Mouse (Mus musculus): ENCODE measurements at regions not wholly inside any gene's neighbourhood (a gene's known extent, or its start where the extent isn't known, plus 50 kb on each side); places are given as distances from the start of the nearest gene placed in this dataset.
"Not testable (repeated sequence)": the region's sequence is repeated elsewhere in the genome, so short reads cannot be mapped to it uniquely, and the experiment has no call there.

DNA sequence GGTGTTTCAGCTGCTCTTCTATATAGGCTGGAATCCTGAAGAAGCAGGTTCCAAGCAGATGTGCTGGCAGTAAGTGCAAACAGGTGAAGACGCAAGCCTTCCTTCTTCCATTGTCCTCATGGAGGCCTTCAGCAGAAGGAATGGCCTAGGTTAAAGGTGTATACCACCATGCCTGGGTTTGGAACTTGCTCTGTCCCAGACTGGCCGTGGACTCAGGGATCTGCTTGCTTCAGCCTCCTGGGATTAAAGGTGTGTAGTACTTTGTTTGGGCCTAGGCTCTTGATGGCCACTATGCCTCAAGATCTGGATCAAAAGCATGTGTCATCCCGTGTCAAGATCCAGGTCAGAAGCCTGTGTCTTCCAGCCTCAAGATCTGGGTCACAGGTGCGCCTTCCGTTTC, 257.0 kb upstream of the Nr5a2 start:
- H3K27me3 ChIP-seq (ENCODE audit: poor library complexity, severe bottlenecking), result peaks cover 5% of the 10 kb centered on the region
- H3K9me3 ChIP-seq, result no peaks in the 10 kb centered on the region
- no peak for DNase-seq (ENCODE audit: extremely low spot score, low spot score)
- H3K4me3 ChIP-seq, result no peak overlapping the region
- H3K27ac ChIP-seq, result no peak overlapping the region
- no peaks in the 10 kb centered on the region for H3K36me3 ChIP-seq (replicated peaks)
- H3K4me1 ChIP-seq, result peaks cover 20% of the 10 kb centered on the region
- 93% methylated on average over 5 of the region's 5 CpGs for WGBS

DNA sequence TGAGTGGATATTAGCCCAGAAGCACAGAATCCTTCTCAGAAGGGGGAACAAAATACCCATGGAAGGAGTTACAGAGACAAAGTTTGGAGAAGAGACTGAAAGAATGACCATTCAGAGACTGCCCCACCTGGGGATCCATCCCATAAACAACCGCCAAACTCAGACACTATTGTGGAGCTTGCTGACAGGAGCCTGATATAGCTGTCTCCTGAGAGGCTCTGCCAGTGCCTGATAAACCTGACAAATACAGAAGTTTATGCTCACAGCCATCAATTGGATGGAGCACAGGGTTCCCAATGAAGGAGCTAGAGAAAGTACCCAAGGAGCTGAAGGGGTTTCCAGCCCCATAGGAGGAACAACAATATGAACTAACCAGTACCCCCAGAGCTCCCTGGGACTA, 254.1 kb upstream of the Nr5a2 start:
- not testable (repeated sequence) for H3K4me1 ChIP-seq; H3K9me3 ChIP-seq; H3K36me3 ChIP-seq (replicated peaks); H3K27ac ChIP-seq; DNase-seq (ENCODE audit: extremely low spot score, low spot score); H3K27me3 ChIP-seq (ENCODE audit: poor library complexity, severe bottlenecking); H3K4me3 ChIP-seq
- 80% methylated on average over 1 of the region's 1 CpGs for WGBS

DNA sequence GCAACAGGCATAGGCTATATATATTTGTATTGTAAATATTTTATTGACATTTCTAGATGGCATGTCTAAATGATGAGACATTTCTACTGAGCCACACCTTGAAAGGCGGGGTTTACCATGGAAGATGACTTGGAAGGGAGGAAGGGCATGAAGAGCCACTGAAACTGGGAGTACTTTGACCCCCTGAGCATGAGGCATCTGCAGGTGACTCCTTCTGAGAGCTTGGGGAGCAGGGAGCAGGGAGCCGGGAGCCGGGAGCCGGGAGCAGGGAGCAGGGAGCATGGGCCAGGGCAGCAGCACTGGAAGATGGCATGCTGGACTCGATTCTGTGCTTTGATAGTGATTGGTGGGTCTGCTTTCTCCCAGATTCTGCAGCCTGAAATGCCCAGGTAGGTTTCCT, 253.5 kb upstream of the Nr5a2 start:
- H3K27ac ChIP-seq, result no peak overlapping the region
- no peak overlapping the region for H3K4me3 ChIP-seq
- H3K9me3 ChIP-seq, result no peaks in the 10 kb centered on the region
- DNase-seq (ENCODE audit: extremely low spot score, low spot score), result no peak
- H3K4me1 ChIP-seq, result no peaks in the 10 kb centered on the region
- no peaks in the 10 kb centered on the region for H3K36me3 ChIP-seq (replicated peaks)
- H3K27me3 ChIP-seq (ENCODE audit: poor library complexity, severe bottlenecking), result no peaks in the 10 kb centered on the region
- 89% methylated on average over 5 of the region's 5 CpGs for WGBS

DNA sequence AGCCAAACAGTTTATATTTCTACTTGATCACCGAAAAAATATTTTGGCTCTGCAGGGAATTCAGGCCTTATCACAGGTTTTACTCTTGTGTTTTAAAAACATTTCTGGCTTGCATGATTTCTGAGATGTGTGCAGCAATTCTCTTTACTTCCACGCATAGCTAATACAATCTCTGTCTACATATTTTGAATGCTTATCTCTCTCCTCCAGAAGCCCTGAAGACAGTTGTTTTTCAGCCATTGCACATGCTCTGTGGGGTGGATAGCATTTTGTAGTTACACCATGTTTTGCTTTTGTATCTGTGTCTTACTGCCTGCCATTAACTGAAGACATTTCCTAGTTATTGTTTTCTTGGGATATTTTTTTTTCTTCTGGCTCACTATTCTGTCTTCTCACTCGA, 252.6 kb upstream of the Nr5a2 start:
- no peaks in the 10 kb centered on the region for H3K27me3 ChIP-seq (ENCODE audit: poor library complexity, severe bottlenecking)
- no peaks in the 10 kb centered on the region for H3K9me3 ChIP-seq
- 85% methylated on average over 3 of the region's 3 CpGs for WGBS
- no peaks in the 10 kb centered on the region for H3K36me3 ChIP-seq (replicated peaks)
- no peak overlapping the region for H3K4me3 ChIP-seq
- no peak overlapping the region for H3K27ac ChIP-seq
- no peak for DNase-seq (ENCODE audit: extremely low spot score, low spot score)
- no peaks in the 10 kb centered on the region for H3K4me1 ChIP-seq

DNA sequence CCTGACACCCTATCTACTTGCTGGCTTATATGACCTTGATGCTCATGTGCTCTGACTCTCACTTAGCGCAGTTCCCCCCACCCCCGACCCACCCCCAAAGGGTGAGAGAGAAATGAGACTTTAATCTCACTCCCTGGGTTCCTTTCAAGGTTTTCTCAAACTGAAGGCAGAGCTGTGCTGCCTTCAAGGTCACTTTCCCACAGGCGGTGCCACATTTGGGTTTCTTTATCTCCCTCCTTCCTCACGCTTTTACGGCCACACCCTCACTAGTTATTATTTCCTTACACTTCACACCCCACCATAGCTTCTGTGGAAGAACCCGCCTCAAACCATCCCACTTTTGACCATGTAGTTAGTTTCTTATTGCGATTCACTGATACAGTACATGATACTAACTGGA, 244.1 kb upstream of the Nr5a2 start:
- WGBS, result 96% methylated on average over 7 of the region's 7 CpGs
- Histone ChIP-seq H3K27me3 (ENCODE audit: poor library complexity, severe bottlenecking) (no peaks in the 10 kb centered on the region), H3K9me3 (no peaks in the 10 kb centered on the region), H3K4me1 (0 out of 2 replicates have a peak, but pooled peaks cover 14% of the 10 kb centered on the region), H3K4me3 (no peak overlapping the region), H3K27ac (no peak overlapping the region), H3K36me3 (replicated peaks) (no peaks in the 10 kb centered on the region)
- no peak for DNase-seq (ENCODE audit: extremely low spot score, low spot score)

DNA sequence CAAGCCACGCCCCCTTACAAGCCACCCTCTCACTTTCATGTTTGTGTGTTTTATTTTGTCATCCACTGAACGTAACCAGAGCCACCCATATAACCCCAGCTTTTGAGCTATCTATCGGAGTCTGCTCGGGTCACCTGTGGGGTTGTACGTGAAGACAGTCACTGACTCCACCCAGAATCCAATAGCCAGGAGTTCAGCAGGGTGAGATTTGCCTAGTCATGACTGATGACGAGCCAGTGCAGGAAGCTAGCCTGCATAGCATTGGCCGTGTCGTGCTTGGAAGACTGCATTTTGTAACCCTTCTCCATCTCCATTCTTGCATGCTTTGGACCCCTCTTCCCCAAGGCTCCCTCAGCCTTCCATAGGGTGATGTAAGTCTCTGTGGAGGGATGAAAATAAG, 243.3 kb upstream of the Nr5a2 start:
- Histone ChIP-seq H3K27ac (no peak overlapping the region), H3K4me3 (no peak overlapping the region), H3K36me3 (replicated peaks) (no peaks in the 10 kb centered on the region), H3K27me3 (ENCODE audit: poor library complexity, severe bottlenecking) (no peaks in the 10 kb centered on the region), H3K4me1 (0 out of 2 replicates have a peak, but pooled peaks cover 14% of the 10 kb centered on the region), H3K9me3 (no peaks in the 10 kb centered on the region)
- WGBS, result 90% methylated on average over 8 of the region's 8 CpGs
- no peak for DNase-seq (ENCODE audit: extremely low spot score, low spot score)

DNA sequence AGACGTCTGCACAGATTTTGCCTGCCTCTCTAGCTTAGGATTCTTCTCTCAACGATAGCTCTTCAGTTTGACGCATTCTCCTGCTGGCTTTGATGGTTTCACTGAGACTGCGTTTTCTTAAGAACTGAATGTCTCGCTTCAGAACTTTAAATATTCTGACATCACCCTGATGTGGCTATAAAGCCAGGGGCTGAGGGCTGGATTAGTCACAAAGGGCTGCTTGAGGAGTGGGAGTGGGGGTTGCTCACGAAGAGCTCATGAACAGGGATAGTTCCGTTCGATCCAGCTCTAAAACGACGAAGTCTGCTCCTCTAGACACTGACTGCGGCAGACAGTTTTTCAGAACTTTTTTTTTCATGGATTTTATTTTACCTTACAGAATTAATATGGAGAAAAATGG, 240.7 kb upstream of the Nr5a2 start:
- no peaks in the 10 kb centered on the region for H3K9me3 ChIP-seq
- H3K27me3 ChIP-seq (ENCODE audit: poor library complexity, severe bottlenecking), result no peaks in the 10 kb centered on the region
- DNase-seq (ENCODE audit: extremely low spot score, low spot score), result no peak
- H3K36me3 ChIP-seq (replicated peaks), result no peaks in the 10 kb centered on the region
- no peak overlapping the region for H3K4me3 ChIP-seq
- 0 out of 2 replicates have a peak, but pooled peaks cover 14% of the 10 kb centered on the region for H3K4me1 ChIP-seq
- H3K27ac ChIP-seq, result no peak overlapping the region
- WGBS, result 82% methylated on average over 11 of the region's 11 CpGs

DNA sequence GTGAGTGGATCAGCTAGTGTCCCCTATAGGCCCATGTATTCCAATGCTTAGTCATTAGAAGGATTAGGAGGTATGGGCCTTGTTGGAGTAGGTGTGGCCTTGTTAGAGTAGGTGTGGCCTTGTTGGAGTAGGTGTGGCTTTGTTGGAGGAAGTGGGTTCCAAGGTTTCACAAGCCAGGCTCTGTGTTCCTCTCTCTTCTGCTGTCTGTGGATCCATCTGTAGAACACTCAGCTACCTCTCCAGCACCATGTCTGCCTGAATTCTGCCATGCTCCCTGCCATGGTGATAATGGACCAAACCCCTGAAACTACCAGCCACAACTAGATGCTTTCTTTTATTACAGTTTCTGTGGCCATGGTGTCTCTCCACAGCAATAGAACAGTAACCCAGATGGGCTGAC, 235.7 kb upstream of the Nr5a2 start:
- Histone ChIP-seq H3K27me3 (ENCODE audit: poor library complexity, severe bottlenecking) (no peaks in the 10 kb centered on the region), H3K4me1 (0 out of 2 replicates have a peak, but pooled peaks cover 4% of the 10 kb centered on the region), H3K4me3 (no peak overlapping the region), H3K36me3 (replicated peaks) (no peaks in the 10 kb centered on the region), H3K27ac (no peak overlapping the region), H3K9me3 (no peaks in the 10 kb centered on the region)
- DNase-seq (ENCODE audit: extremely low spot score, low spot score), result no peak

DNA sequence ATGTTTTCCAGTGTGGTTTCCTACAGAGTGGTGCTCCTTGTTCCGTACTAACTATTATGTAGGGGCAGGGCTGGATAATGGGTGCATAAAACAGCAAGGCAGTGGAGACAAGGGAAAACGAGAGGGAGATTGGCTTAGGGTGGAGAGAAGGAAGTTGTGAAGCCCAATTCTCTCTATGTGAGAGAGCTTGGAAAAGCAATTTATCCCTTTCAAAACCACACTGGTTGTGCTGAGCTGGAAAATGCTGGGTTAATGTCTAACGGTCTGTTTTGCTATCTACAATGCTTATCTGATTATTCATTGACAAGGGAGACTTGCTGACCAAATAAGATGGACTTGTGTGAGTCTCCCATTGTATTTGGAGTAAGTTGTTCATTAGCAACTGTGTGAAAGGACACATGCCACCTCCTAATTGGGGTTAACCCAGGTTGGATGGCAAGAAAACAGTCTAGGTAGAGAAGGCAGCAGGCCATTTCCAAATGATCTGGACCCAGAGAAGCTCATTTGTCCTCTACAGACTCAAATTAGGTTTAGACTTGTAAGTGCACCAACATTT, 234.9 kb upstream of the Nr5a2 start:
- Histone ChIP-seq H3K4me3 (no peak overlapping the region), H3K9me3 (no peaks in the 10 kb centered on the region), H3K4me1 (no peaks in the 10 kb centered on the region), H3K27ac (no peak overlapping the region), H3K36me3 (replicated peaks) (no peaks in the 10 kb centered on the region), H3K27me3 (ENCODE audit: poor library complexity, severe bottlenecking) (no peaks in the 10 kb centered on the region)
- 83% methylated on average over 3 of the region's 3 CpGs for WGBS
- no peak for DNase-seq (ENCODE audit: extremely low spot score, low spot score)

DNA sequence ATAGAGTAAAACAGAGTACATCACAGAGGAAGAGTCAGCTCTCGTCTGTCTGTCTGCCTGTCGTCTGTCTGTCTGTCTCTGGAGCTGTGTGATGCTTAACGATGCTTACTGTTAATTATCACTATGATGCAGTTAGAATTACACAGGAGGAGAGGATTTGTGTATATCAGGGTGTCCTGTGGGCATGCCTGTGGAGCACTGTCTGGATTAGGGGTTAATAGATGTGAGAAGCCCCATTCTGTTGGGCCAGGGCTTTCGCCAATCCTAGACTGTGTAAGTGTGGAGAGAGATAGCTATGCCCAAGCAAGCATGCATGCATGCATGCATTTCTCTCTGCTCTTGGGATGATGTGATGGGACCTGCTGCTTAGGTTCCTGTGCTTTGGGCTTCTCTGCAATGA, 218.0 kb upstream of the Nr5a2 start:
- no peak for DNase-seq (ENCODE audit: extremely low spot score, low spot score)
- Histone ChIP-seq H3K27me3 (ENCODE audit: poor library complexity, severe bottlenecking) (no peaks in the 10 kb centered on the region), H3K36me3 (replicated peaks) (no peaks in the 10 kb centered on the region), H3K9me3 (no peaks in the 10 kb centered on the region), H3K4me3 (no peak overlapping the region), H3K4me1 (peaks cover 6% of the 10 kb centered on the region; the same call in 1 of the 2 replicates), H3K27ac (no peak overlapping the region)
- WGBS, result 90% methylated on average over 4 of the region's 4 CpGs

DNA sequence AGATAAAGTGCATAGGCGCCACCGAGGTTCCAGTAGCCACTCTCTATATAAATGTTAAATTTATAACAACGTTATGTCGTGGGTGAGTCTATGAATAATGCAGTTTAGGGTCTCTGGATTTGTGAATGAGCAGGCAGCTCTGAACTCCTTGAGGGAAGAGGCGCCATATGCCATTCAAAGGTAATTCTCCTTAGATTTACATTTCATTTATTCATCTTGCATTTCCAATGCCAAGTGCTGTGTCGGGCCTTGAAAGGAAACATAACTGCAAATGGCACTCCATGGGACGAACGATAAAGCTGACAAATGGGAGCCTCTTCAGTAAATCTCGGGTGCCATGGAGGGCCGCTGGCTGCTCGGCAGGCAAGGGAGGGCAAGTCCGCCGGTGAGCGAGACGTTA, 216.4 kb upstream of the Nr5a2 start:
- no peak overlapping the region for H3K27ac ChIP-seq
- H3K4me1 ChIP-seq, result peaks cover 6% of the 10 kb centered on the region; the same call in 1 of the 2 replicates
- H3K9me3 ChIP-seq, result no peaks in the 10 kb centered on the region
- no peak for DNase-seq (ENCODE audit: extremely low spot score, low spot score)
- H3K36me3 ChIP-seq (replicated peaks), result no peaks in the 10 kb centered on the region
- H3K4me3 ChIP-seq, result no peak overlapping the region
- WGBS, result 89% methylated on average over 15 of the region's 15 CpGs
- no peaks in the 10 kb centered on the region for H3K27me3 ChIP-seq (ENCODE audit: poor library complexity, severe bottlenecking)

DNA sequence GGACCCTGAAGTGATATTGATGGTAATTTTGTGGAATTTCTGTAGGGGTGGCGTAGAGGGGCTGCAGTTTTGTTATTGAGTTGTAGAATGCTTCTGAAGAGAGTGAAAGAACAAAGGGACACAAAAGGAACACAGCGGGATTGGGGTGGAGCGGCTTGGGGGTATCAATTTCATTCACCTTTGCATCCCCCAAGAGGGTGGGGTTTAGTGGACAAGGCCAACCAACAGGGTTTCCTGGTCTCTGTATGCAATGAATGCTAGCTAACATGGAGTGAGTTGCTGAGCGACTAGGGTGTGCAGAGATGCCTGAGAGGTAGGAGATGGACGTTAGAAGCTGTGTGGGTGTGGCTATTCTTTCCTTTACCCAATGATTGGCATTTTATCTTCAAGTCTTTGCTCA, 213.8 kb upstream of the Nr5a2 start:
- Histone ChIP-seq H3K4me1 (peaks cover 6% of the 10 kb centered on the region; the same call in 1 of the 2 replicates), H3K27me3 (ENCODE audit: poor library complexity, severe bottlenecking) (no peaks in the 10 kb centered on the region), H3K27ac (no peak overlapping the region), H3K9me3 (no peaks in the 10 kb centered on the region), H3K4me3 (no peak overlapping the region), H3K36me3 (replicated peaks) (no peaks in the 10 kb centered on the region)
- no peak for DNase-seq (ENCODE audit: extremely low spot score, low spot score)
- WGBS, result 46% methylated on average over 5 of the region's 5 CpGs

DNA sequence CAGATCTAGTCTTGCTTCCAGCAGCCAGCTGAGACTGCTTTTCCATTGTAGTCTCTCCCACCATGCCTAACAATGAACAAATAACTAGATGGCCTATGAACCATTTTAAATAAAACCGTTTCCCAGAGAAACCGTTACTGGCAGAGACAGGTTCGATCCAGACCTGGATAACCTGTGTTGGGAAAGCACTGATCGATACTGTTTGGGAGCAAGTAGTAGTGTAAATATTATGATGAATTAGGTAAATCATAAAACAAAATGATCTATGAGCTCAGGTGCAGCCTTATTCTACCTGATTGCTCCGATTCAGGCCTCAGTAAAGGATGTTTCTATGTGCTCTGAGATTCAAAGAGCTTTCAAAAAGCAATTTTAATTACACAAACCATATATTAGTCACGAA, 211.9 kb upstream of the Nr5a2 start:
- H3K27ac ChIP-seq, result no peak overlapping the region
- WGBS, result 94% methylated on average over 6 of the region's 6 CpGs

DNA sequence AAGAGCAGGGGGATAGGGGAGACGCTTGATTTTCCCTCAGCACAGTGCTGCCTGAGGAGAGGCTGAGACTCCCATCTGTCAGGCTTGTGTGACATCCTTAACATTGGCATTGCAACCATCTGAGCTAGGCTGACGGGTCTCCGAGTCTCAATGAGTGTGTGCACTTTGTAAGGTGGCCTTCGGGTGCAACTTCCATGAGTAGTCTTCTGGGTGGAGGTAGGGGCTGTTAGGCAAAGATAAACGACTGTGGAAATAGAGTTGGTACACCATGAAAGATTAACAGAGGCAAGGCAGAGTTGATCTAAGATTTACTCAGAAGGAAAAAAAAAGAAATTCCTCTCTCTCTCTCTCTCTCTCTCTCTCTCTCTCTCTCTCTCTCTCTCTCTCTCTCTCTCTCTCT, 211.2 kb upstream of the Nr5a2 start:
- no peak for DNase-seq (ENCODE audit: extremely low spot score, low spot score)
- Histone ChIP-seq H3K4me3 (no peak overlapping the region), H3K36me3 (replicated peaks) (no peaks in the 10 kb centered on the region), H3K27me3 (ENCODE audit: poor library complexity, severe bottlenecking) (no peaks in the 10 kb centered on the region), H3K9me3 (no peaks in the 10 kb centered on the region), H3K4me1 (peaks cover 6% of the 10 kb centered on the region; the same call in 1 of the 2 replicates), H3K27ac (no peak overlapping the region)
- 87% methylated on average over 5 of the region's 5 CpGs for WGBS

More for the DNA sequence above, 211.9 kb upstream of the Nr5a2 start:
- Histone ChIP-seq H3K27me3 (ENCODE audit: poor library complexity, severe bottlenecking) (no peaks in the 10 kb centered on the region), H3K9me3 (no peaks in the 10 kb centered on the region), H3K36me3 (replicated peaks) (no peaks in the 10 kb centered on the region), H3K4me3 (no peak overlapping the region), H3K4me1 (peaks cover 6% of the 10 kb centered on the region; the same call in 1 of the 2 replicates)
- DNase-seq (ENCODE audit: extremely low spot score, low spot score), result no peak

All from forebrain, embryonic 10.5 days (tissue).